In the genomic region with DNA sequence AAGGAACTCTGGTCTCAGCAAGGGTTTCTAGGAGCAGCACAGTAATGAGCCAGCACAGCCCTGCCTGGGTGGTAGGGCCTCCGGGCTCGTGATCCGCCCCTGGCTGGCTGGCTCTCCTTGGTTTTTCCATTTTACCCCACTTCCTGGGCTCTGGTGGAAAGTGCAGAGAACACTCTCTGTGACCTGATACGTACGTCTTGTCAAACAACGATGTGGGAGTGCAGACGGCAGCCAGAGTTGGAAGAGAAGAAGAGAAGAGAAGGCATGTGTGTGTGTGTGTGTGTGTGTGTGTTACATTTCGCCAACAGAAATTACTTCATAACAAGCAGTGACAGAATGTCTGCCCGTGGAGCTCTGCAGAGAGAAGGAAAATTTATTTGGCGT, we compare ENCODE assay signal across 9 mouse cellular contexts.
A peak's percentile ranks its signal among the peaks of the same experiment; 100 is the strongest.
DNase-seq lines count a peak whose midpoint lies in the region; ATAC-seq and TF ChIP-seq lines count a peak whose summit lies in the region.
"Had no signal": no experiment of that assay in that cellular context is flagged by ENCODE, and none has a peak within 500 bp of the region (broad histone marks: within the 10 kb centered on the region; RNA-seq: fewer than 3 reads in every experiment).

No protein-coding gene starts in this region.

- 11% methylated on average over 10 of the region's 10 CpGs for WGBS in stomach, postnatal 0 days

- no peak for TF ChIP-seq CTCF in stomach, postnatal 0 days (IDR thresholded peaks at IDR 0.05; ENCODE audit: low read depth)

- peak overlapping the region; percentile 70 for H3K27ac ChIP-seq in stomach, postnatal 0 days (replicated peaks)
- H3K27ac ChIP-seq: liver, embryonic 15.5 days had no signal

- peak; percentile 80 for ATAC-seq in stomach, postnatal 0 days (ENCODE audit: low FRiP score, low TSS enrichment)

- peak overlapping the region; percentile 28 for H3K4me2 ChIP-seq in stomach, postnatal 0 days (replicated peaks; ENCODE audit: low read depth)
- H3K4me2 ChIP-seq: liver, embryonic 15.5 days had no signal

- H3K9me3 ChIP-seq in stomach, postnatal 0 days (ENCODE audit: control insufficient read depth, low read length): no peaks in the 10 kb centered on the region
- H3K9me3 ChIP-seq: liver, embryonic 15.5 days had no signal

- TF ChIP-seq EP300 in stomach, postnatal 0 days (optimal IDR thresholded peaks at IDR 0.05): no peak

- no peak overlapping the region for H3K9ac ChIP-seq in stomach, postnatal 0 days (ENCODE audit: low read length)
- H3K9ac ChIP-seq: liver, embryonic 15.5 days had no signal

- H3K4me1 ChIP-seq in stomach, postnatal 0 days (replicated peaks; ENCODE audit: control insufficient read depth, insufficient read depth): 0 out of 2 replicates have a peak, but pooled peaks cover 3% of the 10 kb centered on the region

- H3K4me3 ChIP-seq in stomach, postnatal 0 days (ENCODE audit: low read depth, low read length): no peak overlapping the region; the same call in 1 of the 2 replicates
- H3K4me3 ChIP-seq: liver, embryonic 15.5 days had no signal

- H3K27me3 ChIP-seq in stomach, postnatal 0 days (ENCODE audit: control insufficient read depth, insufficient read depth, low read length): no peaks in the 10 kb centered on the region
- H3K27me3 ChIP-seq: liver, embryonic 15.5 days had no signal

- DNase-seq in adrenal gland, adult 2 months: peak; percentile 50
- DNase-seq in adrenal gland, postnatal 4 days (ENCODE audit: low spot score in 2 of 2): no peak
- DNase-seq in right cerebral cortex, postnatal 4 days: peak; percentile 11
- DNase-seq in right cerebral cortex, adult 2 months (ENCODE audit: low spot score in 2 of 2): no peak
- peak; percentile 67 to 68 for DNase-seq in kidney, postnatal 36 days
- peak; percentile 48 for DNase-seq in stomach, postnatal 0 days (ENCODE audit: low spot score)
- no peak for DNase-seq in cerebellum, adult 8-10 months
- no peak for DNase-seq in cerebellum, adult 18-20 months

- no peaks in the 10 kb centered on the region for H3K36me3 ChIP-seq in stomach, postnatal 0 days (ENCODE audit: control insufficient read depth, insufficient read depth, low read length)
- H3K36me3 ChIP-seq: liver, embryonic 15.5 days had no signal

Comparison
In these comparisons a context has a peak if more than half of its experiments do, and no peak if none do; other contexts are left out.
1. DNase-seq: peak in adrenal gland, adult 2 months (single experiment), right cerebral cortex, postnatal 4 days (single experiment), kidney, postnatal 36 days (2 of 2) and stomach, postnatal 0 days (single experiment); none in adrenal gland, postnatal 4 days (0 of 2), right cerebral cortex, adult 2 months (0 of 2), cerebellum, adult 8-10 months (single experiment) and cerebellum, adult 18-20 months (0 of 2).